Mouse (Mus musculus): ENCODE results near the gene Ms4a15. TPM values are rescaled to one million over a fixed set of nuclear protein-coding genes. Genes with fewer than 3 reads are reported as not detected.
A peak's percentile ranks its signal among the peaks of the same experiment; 100 is the strongest.

The Ms4a15 gene
- polyA plus RNA-seq, 1 experiment from 2014 or later, result 0.28 TPM

GRCm38 (mm10) chr19:10952021-10952939, 40.8 kb downstream of the Ms4a15 start:
- ATAC-seq, result peak; percentile 57
- Histone ChIP-seq H3K27me3 (replicated peaks) (no peaks in the 10 kb centered on the region), H3K4me3 (replicated peaks) (no peak overlapping the region), H3K9me3 (no peaks in the 10 kb centered on the region), H3K36me3 (no peaks in the 10 kb centered on the region), H3K4me1 (replicated peaks) (peaks cover 16% of the 10 kb centered on the region), H3K27ac (peak overlapping the region; percentile 87), H3K9ac (no peak overlapping the region), H3K4me2 (replicated peaks) (peak overlapping the region; percentile 0; the same call in 1 of the 2 replicates)
- WGBS, result 34% methylated on average over 11 of the region's 11 CpGs

- peak overlapping the region; percentile 64 for H3K4me2 ChIP-seq (replicated peaks)
- no peaks in the 10 kb centered on the region for H3K27me3 ChIP-seq (replicated peaks)
- H3K4me3 ChIP-seq (replicated peaks), result peak overlapping the region; percentile 56
- no peaks in the 10 kb centered on the region for H3K9me3 ChIP-seq
- peak overlapping the region; percentile 6; the same call in 1 of the 2 replicates for H3K9ac ChIP-seq
- peaks cover 25% of the 10 kb centered on the region for H3K4me1 ChIP-seq (replicated peaks)
- 36% methylated on average over 9 of the region's 9 CpGs for WGBS
- H3K36me3 ChIP-seq, result peaks cover 7% of the 10 kb centered on the region
- peak; percentile 0; the same call in 1 of the 2 replicates for ATAC-seq
- H3K27ac ChIP-seq, result peak overlapping the region; percentile 48; the same call in 1 of the 2 replicates
Measured at GRCm38 (mm10) chr19:10949558-10949957, 43.5 kb downstream of the Ms4a15 start.

GRCm38 (mm10) chr19:10949112-10949511, 43.9 kb downstream of the Ms4a15 start, which contains the start of gene Ccdc86:
Ccdc86 (minus strand) TSS chr19:10949266.
- H3K4me1 ChIP-seq (replicated peaks), result peaks cover 25% of the 10 kb centered on the region
- H3K4me3 ChIP-seq (replicated peaks), result peak within 1 kb of the TSS; percentile 56
- ATAC-seq, result peak; percentile 96
- peak within 1 kb of the TSS; percentile 48; the same call in 1 of the 2 replicates for H3K27ac ChIP-seq
- peak within 1 kb of the TSS; percentile 83 for H3K4me2 ChIP-seq (replicated peaks)
- no peaks in the 10 kb centered on the region for H3K9me3 ChIP-seq
- peaks cover 12% of the 10 kb centered on the region for H3K36me3 ChIP-seq
- peak within 1 kb of the TSS; percentile 83 for H3K9ac ChIP-seq
- WGBS, result 0% methylated on average over 30 of the region's 30 CpGs
- no peaks in the 10 kb centered on the region for H3K27me3 ChIP-seq (replicated peaks)

GRCm38 (mm10) chr19:10948416-10948815, 44.6 kb downstream of the Ms4a15 start:
- Histone ChIP-seq H3K27ac (0 out of 2 replicates have a peak overlapping the region, but pooled peaks have one; percentile 4), H3K4me1 (replicated peaks) (peaks cover 25% of the 10 kb centered on the region), H3K36me3 (peaks cover 19% of the 10 kb centered on the region), H3K4me3 (replicated peaks) (peak overlapping the region; percentile 56), H3K9ac (peak overlapping the region; percentile 83), H3K27me3 (replicated peaks) (no peaks in the 10 kb centered on the region), H3K4me2 (replicated peaks) (peak overlapping the region; percentile 83), H3K9me3 (no peaks in the 10 kb centered on the region)
- whole genome bisulfite sequencing, result 1% methylated on average over 20 of the region's 20 CpGs
- no peak for ATAC-seq

GRCm38 (mm10) chr19:10947219-10947618, 45.8 kb downstream of the Ms4a15 start:
- H3K4me1 ChIP-seq (replicated peaks), result peaks cover 18% of the 10 kb centered on the region
- peak overlapping the region; percentile 83 for H3K9ac ChIP-seq
- peaks cover 30% of the 10 kb centered on the region for H3K36me3 ChIP-seq
- ATAC-seq, result no peak
- H3K27me3 ChIP-seq (replicated peaks), result no peaks in the 10 kb centered on the region
- H3K4me3 ChIP-seq (replicated peaks), result peak overlapping the region; percentile 56
- H3K4me2 ChIP-seq (replicated peaks), result peak overlapping the region; percentile 83
- H3K9me3 ChIP-seq, result no peaks in the 10 kb centered on the region
- H3K27ac ChIP-seq, result no peak overlapping the region
- WGBS, result 83% methylated on average over 5 of the region's 5 CpGs

GRCm38 (mm10) chr19:10946506-10946905, 46.5 kb downstream of the Ms4a15 start:
- 79% methylated on average over 3 of the region's 3 CpGs for WGBS
- Histone ChIP-seq H3K27ac (no peak overlapping the region), H3K27me3 (replicated peaks) (no peaks in the 10 kb centered on the region), H3K4me2 (replicated peaks) (peak overlapping the region; percentile 83), H3K9ac (no peak overlapping the region), H3K4me3 (replicated peaks) (peak overlapping the region; percentile 12; the same call in 1 of the 2 replicates), H3K4me1 (replicated peaks) (peaks cover 16% of the 10 kb centered on the region), H3K9me3 (no peaks in the 10 kb centered on the region), H3K36me3 (peaks cover 34% of the 10 kb centered on the region)
- ATAC-seq, result no peak

GRCm38 (mm10) chr19:10943955-10944354, 49.1 kb downstream of the Ms4a15 start:
- no peak overlapping the region for H3K27ac ChIP-seq
- no peaks in the 10 kb centered on the region for H3K9me3 ChIP-seq
- ATAC-seq, result no peak
- peaks cover 34% of the 10 kb centered on the region for H3K36me3 ChIP-seq
- no peak overlapping the region for H3K4me2 ChIP-seq (replicated peaks)
- no peak overlapping the region for H3K4me3 ChIP-seq (replicated peaks)
- 87% methylated on average over 3 of the region's 3 CpGs for WGBS
- peaks cover 31% of the 10 kb centered on the region for H3K4me1 ChIP-seq (replicated peaks)
- H3K9ac ChIP-seq, result no peak overlapping the region
- H3K27me3 ChIP-seq (replicated peaks), result no peaks in the 10 kb centered on the region

- 6% methylated on average over 40 of the region's 40 CpGs for WGBS
- peak; percentile 61 for ATAC-seq
- peak overlapping the region; percentile 77 for H3K4me2 ChIP-seq (replicated peaks)
- H3K36me3 ChIP-seq, result peaks cover 34% of the 10 kb centered on the region
- H3K9me3 ChIP-seq, result no peaks in the 10 kb centered on the region
- H3K9ac ChIP-seq, result peak overlapping the region; percentile 30
- H3K4me1 ChIP-seq (replicated peaks), result peaks cover 17% of the 10 kb centered on the region
- peak overlapping the region; percentile 32 for H3K4me3 ChIP-seq (replicated peaks)
- no peak overlapping the region for H3K27ac ChIP-seq
- H3K27me3 ChIP-seq (replicated peaks), result no peaks in the 10 kb centered on the region
Measured at GRCm38 (mm10) chr19:10940801-10941457, 52.1 kb downstream of the Ms4a15 start.

GRCm38 (mm10) chr19:10940097-10940800, 52.8 kb downstream of the Ms4a15 start:
- WGBS, result 21% methylated on average over 37 of the region's 37 CpGs
- peak overlapping the region; percentile 30 for H3K9ac ChIP-seq
- peak; percentile 88 for ATAC-seq

GRCm38 (mm10) chr19:10938771-10939170, 54.3 kb downstream of the Ms4a15 start:
- H3K9me3 ChIP-seq, result no peaks in the 10 kb centered on the region
- WGBS, result 24% methylated on average over 3 of the region's 3 CpGs
- peaks cover 18% of the 10 kb centered on the region for H3K36me3 ChIP-seq
- H3K4me2 ChIP-seq (replicated peaks), result no peak overlapping the region
- ATAC-seq, result 0 out of 2 replicates have a peak, but pooled peaks have one; percentile 46
- H3K27me3 ChIP-seq (replicated peaks), result no peaks in the 10 kb centered on the region
- no peak overlapping the region for H3K4me3 ChIP-seq (replicated peaks)
- H3K4me1 ChIP-seq (replicated peaks), result peaks cover 17% of the 10 kb centered on the region
- H3K9ac ChIP-seq, result no peak overlapping the region
- H3K27ac ChIP-seq, result no peak overlapping the region

More at GRCm38 (mm10) chr19:10940097-10940800, 52.8 kb downstream of the Ms4a15 start:
- no peaks in the 10 kb centered on the region for H3K27me3 ChIP-seq (replicated peaks)
- peaks cover 33% of the 10 kb centered on the region for H3K36me3 ChIP-seq
- H3K4me1 ChIP-seq (replicated peaks), result peaks cover 17% of the 10 kb centered on the region
- H3K4me3 ChIP-seq (replicated peaks), result peak overlapping the region; percentile 32
- H3K4me2 ChIP-seq (replicated peaks), result peak overlapping the region; percentile 77
- H3K27ac ChIP-seq, result no peak overlapping the region
- no peaks in the 10 kb centered on the region for H3K9me3 ChIP-seq

GRCm38 (mm10) chr19:10937110-10937563, 55.9 kb downstream of the Ms4a15 start, which contains the start of gene Ptgdr2:
Ptgdr2 (plus strand) TSS chr19:10937160.
- no peak for ATAC-seq
- 43% methylated on average over 5 of the region's 5 CpGs for WGBS
- Histone ChIP-seq H3K4me3 (replicated peaks) (no peak within 1 kb of the TSS), H3K27me3 (replicated peaks) (no peaks in the 10 kb centered on the region), H3K9ac (no peak within 1 kb of the TSS), H3K36me3 (0 out of 2 replicates have a peak, but pooled peaks cover 3% of the 10 kb centered on the region), H3K4me1 (replicated peaks) (peaks cover 17% of the 10 kb centered on the region), H3K4me2 (replicated peaks) (no peak within 1 kb of the TSS), H3K9me3 (no peaks in the 10 kb centered on the region), H3K27ac (no peak within 1 kb of the TSS)

Measured in intestine, embryonic 15.5 days (tissue).